8 mouse cellular contexts compared by ENCODE assay signal in the genomic region with DNA sequence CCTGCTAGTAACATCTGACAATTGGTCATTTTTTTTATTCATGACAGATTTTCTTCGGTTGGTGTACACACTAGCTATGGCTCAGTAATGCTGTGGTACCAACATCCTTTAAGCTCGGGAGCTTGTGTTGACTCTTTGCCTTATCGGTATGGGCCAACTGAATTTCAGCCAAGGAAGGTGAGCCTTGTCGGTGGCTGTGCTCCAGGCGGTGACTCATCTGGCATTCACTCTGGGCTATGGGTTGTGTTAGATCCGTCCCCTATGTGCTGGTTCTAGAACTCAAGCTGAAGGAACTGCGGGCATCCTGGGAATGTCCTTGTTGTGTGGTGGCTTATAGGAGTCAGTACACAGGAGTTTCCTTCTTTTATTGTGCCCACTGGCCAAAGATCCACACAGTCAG. TPM values are rescaled to one million over a fixed set of nuclear protein-coding genes. Genes with fewer than 3 reads are reported as not detected.
A peak's percentile ranks its signal among the peaks of the same experiment; 100 is the strongest.
DNase-seq lines count a peak whose midpoint lies in the region; TF ChIP-seq lines count a peak whose summit lies in the region.

No protein-coding gene starts in this region.

- TF ChIP-seq CTCF in heart, adult 2 months (IDR thresholded peaks at IDR 0.05): no peak
- TF ChIP-seq CTCF in layer of hippocampus, adult 2 months (conservative IDR thresholded peaks at IDR 0.05): no peak

- H3K4me1 ChIP-seq in heart, adult 2 months (ENCODE audit: control insufficient read depth, insufficient read depth, low read length): no peaks in the 10 kb centered on the region
- no peaks in the 10 kb centered on the region for H3K4me1 ChIP-seq in heart, embryonic 10.5 days

- H3K9ac ChIP-seq in heart, adult 2 months (ENCODE audit: low read depth, low read length): no peak overlapping the region

- peak; percentile 47 to 62 for DNase-seq in heart, adult 2 months
- DNase-seq in heart, embryonic 10.5 days (ENCODE audit: low spot score): no peak
- peak; percentile 52 for DNase-seq in NIH3T3 (ENCODE audit: low read depth)
- peak; percentile 93 for DNase-seq in cerebellum, adult 11 months
- peak; percentile 70 to 80 for DNase-seq in heart, postnatal 10 days
- no peak for DNase-seq in layer of hippocampus, adult 9-11 months
- DNase-seq in frontal cortex, postnatal 25 days (ENCODE audit: low spot score in 2 of 2): no peak
- DNase-seq in layer of hippocampus, adult 2 months (ENCODE audit: low spot score in 2 of 2): no peak

- H3K36me3 ChIP-seq in heart, adult 2 months (ENCODE audit: control insufficient read depth, insufficient read depth, low read length): no peaks in the 10 kb centered on the region
- H3K36me3 ChIP-seq in heart, embryonic 10.5 days: no peaks in the 10 kb centered on the region

- H3K27ac ChIP-seq in heart, adult 2 months: no peak overlapping the region
- no peak overlapping the region for H3K27ac ChIP-seq in heart, embryonic 10.5 days
- no peak overlapping the region for H3K27ac ChIP-seq in layer of hippocampus, adult 2 months

- no peaks in the 10 kb centered on the region for H3K9me3 ChIP-seq in heart, embryonic 10.5 days

- 35% methylated on average over 7 of the region's 7 CpGs for WGBS in heart, adult 2 months
- 82% methylated on average over 7 of the region's 7 CpGs for WGBS in heart, embryonic 10.5 days

- intact Hi-C loops in heart, adult 2 months (cut with DNase I): no loop called here
- intact Hi-C loops in heart, postnatal 10 days (cut with DNase I): no loop called here

- no peak overlapping the region for H3K4me3 ChIP-seq in heart, adult 2 months
- no peak overlapping the region for H3K4me3 ChIP-seq in heart, embryonic 10.5 days
- no peak overlapping the region for H3K4me3 ChIP-seq in layer of hippocampus, adult 2 months

- TF ChIP-seq EP300 in heart, adult 2 months (IDR thresholded peaks at IDR 0.05; ENCODE audit: insufficient read depth, low read depth, low read length): no peak

- no peak for TF ChIP-seq POLR2A in heart, adult 2 months (IDR thresholded peaks at IDR 0.05; ENCODE audit: insufficient read depth, low read depth, low read length)

- no peaks in the 10 kb centered on the region for H3K27me3 ChIP-seq in heart, adult 2 months (ENCODE audit: control insufficient read depth, insufficient read depth, low read length)
- no peaks in the 10 kb centered on the region for H3K27me3 ChIP-seq in heart, embryonic 10.5 days (ENCODE audit: insufficient read depth, poor library complexity, severe bottlenecking)

- no peaks in the 10 kb centered on the region for H3K79me2 ChIP-seq in heart, adult 2 months (replicated peaks; ENCODE audit: control insufficient read depth, insufficient read depth, low read length)

RNA-seq across cellular contexts. Expression of a gene that starts 14.3 kb away (rescaled TPM):
- total RNA-seq in heart, adult 2 months (2021): under 1 TPM; 0.05 to 0.07 TPM
- 0.12 and 0.16 TPM in 2 replicates for polyA plus RNA-seq in heart, adult 2 months (2012; rRNA removed)
- 1.4 and 1.5 TPM in 2 replicates for polyA plus RNA-seq in heart, embryonic 10.5 days (2016; fragmentation: Nextera tagmentation; extraction: Ambion mirVana)
- under 1 TPM; 0.17 to 0.22 TPM for total RNA-seq in heart, postnatal 10 days (2021)
- total RNA-seq in layer of hippocampus, adult 2 months (2021): 10 to 100 TPM; 35.8 to 37.8 TPM

Comparison
In these comparisons a context has a peak if more than half of its experiments do, and no peak if none do; other contexts are left out.
1. DNase-seq: peak in heart, adult 2 months (2 of 2), NIH3T3 (single experiment), cerebellum, adult 11 months (single experiment) and heart, postnatal 10 days (2 of 2); none in heart, embryonic 10.5 days (single experiment), layer of hippocampus, adult 9-11 months (single experiment), frontal cortex, postnatal 25 days (0 of 2) and layer of hippocampus, adult 2 months (0 of 2).
2. RNA of a gene that starts 14.3 kb away (total RNA-seq): 35.8 to 37.8 TPM in layer of hippocampus, adult 2 months; 0.17 to 0.22 TPM in heart, postnatal 10 days and 0.05 to 0.07 TPM in heart, adult 2 months; every median in the first group is over 10 times any median in the second.